Mouse (Mus musculus): ENCODE data around the gene Ano6. TPM values are rescaled to one million over a fixed set of nuclear protein-coding genes. Genes with fewer than 3 reads are reported as not detected.

The Ano6 gene
- polyA plus RNA-seq, 1 experiment from 2014 or later: 51.5 TPM

DNA sequence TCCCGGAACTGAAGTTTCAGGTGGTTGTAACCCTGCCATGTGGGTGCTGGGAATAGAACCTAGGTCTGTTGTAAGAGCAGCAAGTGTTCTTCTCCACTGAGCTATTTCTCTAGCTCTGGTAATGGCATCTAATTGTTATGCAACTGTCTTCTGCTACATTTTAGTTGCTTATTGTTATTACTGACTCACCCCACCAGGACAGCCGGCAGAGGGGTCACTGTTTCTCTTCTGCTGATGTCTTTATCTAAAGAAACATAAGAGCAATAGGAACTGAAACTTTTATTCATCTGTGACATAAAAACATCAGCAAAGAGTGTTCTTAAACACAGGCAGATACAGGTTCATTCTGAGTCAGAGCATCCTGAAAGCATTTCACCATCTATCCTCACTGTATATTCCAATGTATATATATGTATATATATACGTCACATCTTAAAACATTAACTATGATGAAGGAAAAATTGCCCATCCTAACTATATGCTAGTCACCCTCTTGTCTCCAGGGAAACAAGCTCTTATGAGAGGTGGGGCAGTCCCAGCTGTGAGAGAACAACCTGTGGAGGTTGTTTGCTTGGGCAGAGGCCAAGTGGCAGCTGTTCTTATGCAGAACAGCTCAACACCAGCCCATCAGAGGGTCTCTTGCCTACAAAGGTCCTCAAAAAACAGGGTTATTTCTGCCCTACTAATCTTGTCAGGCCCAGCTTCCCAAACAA, 171.9 kb downstream of the Ano6 start:
- no peak overlapping the region for H3K9ac ChIP-seq (ENCODE audit: low read depth, low read length)
- H3K27ac ChIP-seq (ENCODE audit: low read length): no peak overlapping the region
- no peak overlapping the region for H3K4me2 ChIP-seq (ENCODE audit: low read depth, low read length)
- no peaks in the 10 kb centered on the region for H3K9me3 ChIP-seq (ENCODE audit: control insufficient read depth, low read length)
- WGBS: 86% methylated on average over 3 of the region's 3 CpGs
- H3K27me3 ChIP-seq (replicated peaks; ENCODE audit: control insufficient read depth, insufficient read depth, low read length): no peaks in the 10 kb centered on the region
- H3K36me3 ChIP-seq (ENCODE audit: control insufficient read depth, insufficient read depth, low read length): peaks cover 11% of the 10 kb centered on the region
- no peak for ATAC-seq
- H3K4me1 ChIP-seq (ENCODE audit: control insufficient read depth, insufficient read depth, low read length): 0 out of 2 replicates have a peak, but pooled peaks cover 2% of the 10 kb centered on the region
- no peak overlapping the region for H3K4me3 ChIP-seq (ENCODE audit: low read length)

DNA sequence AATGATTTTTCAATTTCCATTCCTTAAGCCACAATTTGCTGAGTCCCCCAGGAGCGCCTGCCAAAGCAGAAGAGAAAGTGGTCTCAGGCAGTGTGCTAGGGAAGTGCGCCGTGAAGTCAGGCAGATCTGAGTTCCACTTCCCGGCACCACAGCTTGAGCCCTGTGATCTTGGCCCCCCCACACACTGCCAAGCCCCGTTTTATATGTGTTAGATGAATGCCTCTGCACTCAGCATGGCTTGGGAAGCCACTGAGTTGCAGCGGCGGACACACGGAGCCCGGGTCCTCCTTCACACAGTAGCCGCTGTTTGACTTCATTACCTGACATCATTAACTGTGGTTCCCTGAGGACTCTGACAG, 172.5 kb downstream of the Ano6 start:
- WGBS: 77% methylated on average over 10 of the region's 10 CpGs
- H3K36me3 ChIP-seq (ENCODE audit: control insufficient read depth, insufficient read depth, low read length): peaks cover 10% of the 10 kb centered on the region
- no peak overlapping the region for H3K9ac ChIP-seq (ENCODE audit: low read depth, low read length)
- H3K9me3 ChIP-seq (ENCODE audit: control insufficient read depth, low read length): no peaks in the 10 kb centered on the region
- H3K27ac ChIP-seq (ENCODE audit: low read length): no peak overlapping the region
- no peaks in the 10 kb centered on the region for H3K27me3 ChIP-seq (replicated peaks; ENCODE audit: control insufficient read depth, insufficient read depth, low read length)
- no peak overlapping the region for H3K4me2 ChIP-seq (ENCODE audit: low read depth, low read length)
- H3K4me1 ChIP-seq (ENCODE audit: control insufficient read depth, insufficient read depth, low read length): 0 out of 2 replicates have a peak, but pooled peaks cover 2% of the 10 kb centered on the region
- H3K4me3 ChIP-seq (ENCODE audit: low read length): no peak overlapping the region
- no peak for ATAC-seq

DNA sequence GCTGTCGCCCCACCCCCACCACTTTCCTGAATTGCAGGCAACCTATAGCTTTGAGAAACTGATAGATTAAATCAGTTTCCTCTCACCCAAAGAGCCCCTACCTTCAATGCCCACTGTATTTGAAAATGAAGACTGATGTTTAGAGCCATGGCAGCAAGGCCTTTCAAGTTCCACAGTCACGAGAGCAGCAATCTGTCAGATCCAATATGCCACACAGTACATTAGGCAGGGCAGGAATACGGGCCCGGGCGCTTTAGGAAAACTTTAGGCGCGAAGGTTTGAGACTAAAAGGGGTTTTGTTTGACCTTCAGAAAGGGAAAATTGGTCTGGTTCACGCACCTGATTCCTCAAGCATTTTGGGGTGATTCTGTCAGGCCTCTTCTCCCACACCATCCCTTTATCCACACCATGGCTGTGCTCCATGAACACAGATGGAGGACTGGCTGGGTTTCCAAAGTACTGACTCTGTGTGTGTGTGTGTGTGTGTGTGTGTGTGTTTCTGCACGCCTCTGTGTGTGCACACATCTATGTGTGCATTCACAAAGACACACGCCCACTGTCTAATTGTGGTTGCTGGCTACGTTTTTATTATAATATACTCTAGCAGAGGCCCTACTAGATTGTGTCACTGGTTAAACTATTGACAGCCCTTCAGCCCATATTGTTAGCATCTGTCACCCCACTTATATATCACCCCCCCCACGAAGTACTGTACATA, 173.0 kb downstream of the Ano6 start:
- 77% methylated on average over 12 of the region's 12 CpGs for WGBS
- Histone ChIP-seq H3K4me3 (ENCODE audit: low read length) (no peak overlapping the region), H3K27me3 (replicated peaks; ENCODE audit: control insufficient read depth, insufficient read depth, low read length) (no peaks in the 10 kb centered on the region), H3K4me2 (ENCODE audit: low read depth, low read length) (no peak overlapping the region), H3K36me3 (ENCODE audit: control insufficient read depth, insufficient read depth, low read length) (peaks cover 7% of the 10 kb centered on the region), H3K4me1 (ENCODE audit: control insufficient read depth, insufficient read depth, low read length) (0 out of 2 replicates have a peak, but pooled peaks cover 2% of the 10 kb centered on the region), H3K9ac (ENCODE audit: low read depth, low read length) (no peak overlapping the region), H3K9me3 (ENCODE audit: control insufficient read depth, low read length) (no peaks in the 10 kb centered on the region), H3K27ac (ENCODE audit: low read length) (no peak overlapping the region)
- ATAC-seq: no peak

DNA sequence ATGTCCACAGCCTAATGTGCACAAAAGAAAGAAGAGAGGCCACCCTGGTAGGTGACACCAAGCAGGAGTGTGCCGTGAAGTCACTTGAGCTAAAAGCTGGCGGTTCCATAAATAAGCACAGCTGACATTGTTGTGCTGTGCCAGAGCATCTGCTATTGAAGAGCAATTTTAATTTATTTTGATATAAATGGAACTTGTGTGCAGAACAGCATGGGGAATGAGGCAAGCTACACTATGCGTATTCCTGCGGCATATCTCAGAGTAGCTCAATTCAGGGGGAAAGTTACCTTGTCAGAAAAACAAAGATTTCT, 173.6 kb downstream of the Ano6 start:
- H3K4me1 ChIP-seq (ENCODE audit: control insufficient read depth, insufficient read depth, low read length): 0 out of 2 replicates have a peak, but pooled peaks cover 2% of the 10 kb centered on the region
- no peaks in the 10 kb centered on the region for H3K27me3 ChIP-seq (replicated peaks; ENCODE audit: control insufficient read depth, insufficient read depth, low read length)
- 77% methylated on average over 4 of the region's 4 CpGs for WGBS
- H3K9me3 ChIP-seq (ENCODE audit: control insufficient read depth, low read length): no peaks in the 10 kb centered on the region
- no peak overlapping the region for H3K27ac ChIP-seq (ENCODE audit: low read length)
- no peak for ATAC-seq
- no peak overlapping the region for H3K9ac ChIP-seq (ENCODE audit: low read depth, low read length)
- H3K4me3 ChIP-seq (ENCODE audit: low read length): no peak overlapping the region
- H3K4me2 ChIP-seq (ENCODE audit: low read depth, low read length): no peak overlapping the region
- H3K36me3 ChIP-seq (ENCODE audit: control insufficient read depth, insufficient read depth, low read length): peaks cover 7% of the 10 kb centered on the region

DNA sequence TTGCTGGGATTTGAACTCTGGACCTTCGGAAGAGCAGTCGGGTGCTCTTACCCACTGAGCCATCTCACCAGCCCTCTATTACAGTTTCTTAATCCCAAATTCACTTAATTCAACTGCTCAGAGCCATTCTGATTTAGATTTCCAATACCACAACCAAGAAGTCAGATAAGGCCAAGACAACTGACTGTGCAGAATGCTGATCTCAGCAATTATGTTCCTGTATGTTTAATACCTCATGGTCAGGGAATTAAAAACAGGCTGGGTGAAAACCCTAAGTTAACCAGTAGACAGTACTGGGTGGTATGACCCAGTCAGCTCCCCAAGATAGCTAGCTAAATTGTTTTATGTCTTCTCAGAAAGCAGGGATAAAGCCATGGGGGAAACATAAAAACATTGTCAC, 176.3 kb downstream of the Ano6 start:
- H3K4me2 ChIP-seq (ENCODE audit: low read depth, low read length): no peak overlapping the region
- ATAC-seq: no peak
- no peak overlapping the region for H3K9ac ChIP-seq (ENCODE audit: low read depth, low read length)
- 0 out of 2 replicates have a peak, but pooled peaks cover 2% of the 10 kb centered on the region for H3K4me1 ChIP-seq (ENCODE audit: control insufficient read depth, insufficient read depth, low read length)
- H3K27ac ChIP-seq (ENCODE audit: low read length): no peak overlapping the region
- no peak overlapping the region for H3K4me3 ChIP-seq (ENCODE audit: low read length)
- no peaks in the 10 kb centered on the region for H3K9me3 ChIP-seq (ENCODE audit: control insufficient read depth, low read length)
- peaks cover 6% of the 10 kb centered on the region for H3K36me3 ChIP-seq (ENCODE audit: control insufficient read depth, insufficient read depth, low read length)
- H3K27me3 ChIP-seq (replicated peaks; ENCODE audit: control insufficient read depth, insufficient read depth, low read length): no peaks in the 10 kb centered on the region
- 96% methylated on average over 2 of the region's 2 CpGs for WGBS

DNA sequence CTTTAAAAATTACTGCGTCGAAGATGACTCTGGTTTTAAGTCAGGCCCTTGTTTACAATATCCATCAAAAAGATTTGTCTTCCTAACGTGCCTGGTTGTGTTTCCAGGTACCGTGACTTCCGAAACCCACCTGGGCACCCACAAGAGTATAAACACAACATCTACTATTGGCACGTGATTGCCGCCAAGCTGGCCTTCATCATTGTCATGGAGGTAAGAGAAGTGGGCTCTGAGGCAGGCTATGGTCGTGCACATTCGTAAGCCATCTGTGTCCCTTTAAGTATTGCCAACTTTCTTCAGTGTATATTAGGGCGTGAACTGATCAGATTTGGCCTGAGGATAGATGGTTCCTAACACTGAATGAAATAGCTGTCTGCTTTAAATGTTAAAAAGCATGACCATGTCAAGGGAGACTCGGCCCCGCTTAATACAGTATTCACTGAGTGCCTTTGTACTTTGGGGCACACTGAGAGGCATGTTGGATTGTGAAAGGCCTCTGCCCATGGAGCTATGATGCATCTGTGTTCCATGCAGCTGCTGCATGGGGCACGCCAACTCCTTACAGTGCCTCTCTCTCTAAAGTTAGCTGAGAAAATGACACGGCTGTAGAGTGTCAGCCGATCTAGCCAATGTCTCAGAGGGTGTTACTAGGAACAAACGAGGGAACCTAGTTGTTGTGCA, 177.0 kb downstream of the Ano6 start:
- Histone ChIP-seq H3K9ac (ENCODE audit: low read depth, low read length) (no peak overlapping the region), H3K27ac (ENCODE audit: low read length) (no peak overlapping the region), H3K27me3 (replicated peaks; ENCODE audit: control insufficient read depth, insufficient read depth, low read length) (no peaks in the 10 kb centered on the region), H3K36me3 (ENCODE audit: control insufficient read depth, insufficient read depth, low read length) (peaks cover 7% of the 10 kb centered on the region), H3K4me2 (ENCODE audit: low read depth, low read length) (no peak overlapping the region), H3K4me1 (ENCODE audit: control insufficient read depth, insufficient read depth, low read length) (0 out of 2 replicates have a peak, but pooled peaks cover 2% of the 10 kb centered on the region), H3K4me3 (ENCODE audit: low read length) (no peak overlapping the region), H3K9me3 (ENCODE audit: control insufficient read depth, low read length) (no peaks in the 10 kb centered on the region)
- ATAC-seq: no peak
- 80% methylated on average over 16 of the region's 16 CpGs for WGBS

DNA sequence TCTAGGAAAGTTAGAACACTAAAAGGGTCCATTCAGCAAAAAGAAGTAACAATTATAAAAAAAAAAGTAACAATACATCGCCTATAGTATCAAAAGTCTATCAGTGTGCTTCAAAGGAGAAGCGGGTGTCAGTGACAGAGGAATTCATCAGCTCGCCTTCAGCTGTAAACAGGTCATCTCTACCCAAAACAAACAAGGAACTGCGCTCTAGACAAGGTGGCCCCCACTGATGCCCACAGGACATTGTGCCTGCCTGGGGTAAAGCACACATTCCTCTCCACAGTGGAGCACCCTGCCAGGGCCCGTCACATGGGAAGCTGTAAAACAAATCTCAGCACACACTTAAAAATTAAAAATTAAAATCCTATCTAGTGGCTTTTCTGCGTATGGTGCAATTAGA, 179.0 kb downstream of the Ano6 start:
- Histone ChIP-seq H3K27ac (ENCODE audit: low read length) (no peak overlapping the region), H3K4me2 (ENCODE audit: low read depth, low read length) (no peak overlapping the region), H3K9ac (ENCODE audit: low read depth, low read length) (no peak overlapping the region), H3K36me3 (ENCODE audit: control insufficient read depth, insufficient read depth, low read length) (peaks cover 16% of the 10 kb centered on the region), H3K4me3 (ENCODE audit: low read length) (no peak overlapping the region), H3K9me3 (ENCODE audit: control insufficient read depth, low read length) (no peaks in the 10 kb centered on the region), H3K4me1 (ENCODE audit: control insufficient read depth, insufficient read depth, low read length) (no peaks in the 10 kb centered on the region), H3K27me3 (replicated peaks; ENCODE audit: control insufficient read depth, insufficient read depth, low read length) (no peaks in the 10 kb centered on the region)
- 86% methylated on average over 6 of the region's 6 CpGs for WGBS
- no peak for ATAC-seq

DNA sequence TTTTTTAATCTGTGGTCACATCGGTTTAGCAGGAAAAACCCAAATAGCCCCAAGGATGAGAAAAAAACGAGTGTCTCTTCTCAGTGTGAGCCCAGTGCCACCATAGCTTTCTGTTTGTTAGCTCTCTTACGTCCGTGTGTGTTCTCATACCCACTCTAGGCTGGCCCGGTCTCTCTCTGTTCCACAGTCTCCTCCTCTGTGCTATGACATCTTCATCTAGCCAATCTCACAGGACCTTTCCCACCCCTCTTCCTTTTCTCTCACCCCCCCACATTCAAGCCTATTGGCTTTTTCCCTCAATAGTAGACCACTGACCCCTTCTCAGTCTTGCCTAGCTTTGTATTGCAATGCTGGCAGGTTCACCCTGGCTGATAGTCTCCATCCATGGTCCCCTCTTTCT, 179.5 kb downstream of the Ano6 start:
- Histone ChIP-seq H3K9me3 (ENCODE audit: control insufficient read depth, low read length) (no peaks in the 10 kb centered on the region), H3K4me2 (ENCODE audit: low read depth, low read length) (no peak overlapping the region), H3K9ac (ENCODE audit: low read depth, low read length) (no peak overlapping the region), H3K36me3 (ENCODE audit: control insufficient read depth, insufficient read depth, low read length) (peaks cover 16% of the 10 kb centered on the region), H3K27me3 (replicated peaks; ENCODE audit: control insufficient read depth, insufficient read depth, low read length) (no peaks in the 10 kb centered on the region), H3K4me1 (ENCODE audit: control insufficient read depth, insufficient read depth, low read length) (no peaks in the 10 kb centered on the region), H3K27ac (ENCODE audit: low read length) (no peak overlapping the region), H3K4me3 (ENCODE audit: low read length) (no peak overlapping the region)
- WGBS: 88% methylated on average over 5 of the region's 5 CpGs
- no peak for ATAC-seq

DNA sequence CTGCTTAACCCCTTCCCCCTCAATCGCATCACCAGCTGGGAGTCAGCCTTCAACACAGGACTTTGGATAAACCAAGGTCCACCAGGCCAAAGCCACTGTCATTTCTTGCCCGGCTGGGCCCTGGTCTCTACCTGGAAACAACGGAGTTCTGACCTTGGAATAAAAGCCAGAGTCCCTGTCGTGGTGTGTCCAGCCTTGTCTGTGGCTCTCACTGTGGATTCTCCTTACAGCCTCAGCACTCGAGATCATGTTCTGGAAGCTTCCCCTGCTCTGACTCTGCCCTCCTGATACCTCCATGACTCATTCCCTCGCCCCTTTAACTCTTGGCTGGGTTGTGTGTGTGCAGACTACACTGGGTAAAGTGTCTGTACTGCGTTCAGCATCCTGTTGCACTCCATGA, 180.0 kb downstream of the Ano6 start:
- Histone ChIP-seq H3K4me3 (ENCODE audit: low read length) (no peak overlapping the region), H3K27ac (ENCODE audit: low read length) (no peak overlapping the region), H3K9me3 (ENCODE audit: control insufficient read depth, low read length) (no peaks in the 10 kb centered on the region), H3K36me3 (ENCODE audit: control insufficient read depth, insufficient read depth, low read length) (peaks cover 14% of the 10 kb centered on the region), H3K4me2 (ENCODE audit: low read depth, low read length) (no peak overlapping the region), H3K27me3 (replicated peaks; ENCODE audit: control insufficient read depth, insufficient read depth, low read length) (no peaks in the 10 kb centered on the region), H3K9ac (ENCODE audit: low read depth, low read length) (no peak overlapping the region), H3K4me1 (ENCODE audit: control insufficient read depth, insufficient read depth, low read length) (no peaks in the 10 kb centered on the region)
- no peak for ATAC-seq
- WGBS: 91% methylated on average over 7 of the region's 7 CpGs
